Mouse (Mus musculus) erythroid progenitor cell, adult 5-6 weeks (primary cell): Measurements from ENCODE around the gene Nsmce1. TPM values are rescaled to one million over a fixed set of nuclear protein-coding genes. Genes with fewer than 3 reads are reported as not detected.

Experiments
- ATAC-seq: replicated peaks from 2 replicates; pipeline ENCODE4 v1.8.0; 2016; ENCODE audit warnings: moderate number of reproducible peaks, mild to moderate bottlenecking, moderate TSS enrichment, inconsistent platforms; ENCODE audit not compliant: poor library complexity, low FRiP score, severe bottlenecking
- total RNA-seq, 2 experiments: library from RNA; stranded (forward) in 1 of 2; stranded (reverse) in 1 of 2; fragments of 150-400 nt in 1 of 2; fragments of 186-747, 209-891 nt in 1 of 2; gene quantifications; 2 replicates each; pipeline versions ENCODE4 v1.2.3 to v1.2.4; 2015 to 2017; ENCODE audit warnings: low replicate concordance in 2 of 2

The Nsmce1 gene
- total RNA-seq, 2 experiments from 2014 or later = 36.9 to 53.6 TPM

DNA sequence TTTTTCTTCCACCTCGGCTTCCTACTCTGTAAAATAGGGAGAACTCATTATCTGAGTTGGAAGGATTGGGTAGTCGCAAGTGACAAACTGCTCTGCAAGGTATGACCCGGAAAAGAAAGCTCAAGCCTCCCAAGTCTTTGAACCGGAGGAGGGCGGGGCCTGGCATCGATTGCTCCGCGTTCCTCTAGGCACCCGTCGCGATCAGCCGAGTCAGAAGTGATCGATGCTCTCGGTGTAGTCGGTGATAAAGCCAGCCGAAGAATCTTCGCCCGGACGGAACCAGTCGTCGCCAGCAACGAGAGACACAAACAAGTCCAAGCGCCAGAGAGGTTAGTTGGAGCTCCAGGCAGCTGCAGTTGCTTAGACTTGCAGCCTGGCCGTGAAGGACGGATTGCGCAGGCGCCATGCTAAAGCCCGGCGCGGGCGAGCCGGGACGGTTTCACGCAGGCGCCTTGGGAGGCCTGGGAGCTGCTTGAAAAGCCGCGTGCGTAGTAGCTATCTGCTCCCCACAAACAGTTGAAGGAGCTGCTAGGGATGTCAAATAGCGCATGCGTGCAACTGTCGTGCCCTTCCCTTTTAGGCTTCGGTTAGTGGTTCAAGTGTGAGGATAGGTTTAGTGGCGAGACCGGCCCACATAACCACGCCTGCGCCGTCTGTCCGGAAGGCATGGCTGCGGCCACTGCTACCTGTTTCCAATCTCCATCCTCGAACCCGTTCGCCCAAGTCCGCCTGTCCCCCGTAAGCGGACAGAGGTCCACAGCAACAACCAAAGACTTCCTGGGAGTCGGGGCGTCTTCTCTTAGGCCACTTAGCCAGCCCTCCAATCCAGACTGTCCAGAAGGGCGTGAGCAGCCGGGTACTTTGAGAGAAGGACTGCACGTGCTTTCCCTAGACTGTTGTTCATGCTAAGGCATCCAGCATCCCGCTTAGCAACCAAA, 46.7 kb downstream of the Nsmce1 start, which contains the start of gene Kdm8:
Kdm8 (plus strand) TSS at position 213 of the 938 bp plus-strand sequence.
- ATAC-seq = peak; percentile 87

DNA sequence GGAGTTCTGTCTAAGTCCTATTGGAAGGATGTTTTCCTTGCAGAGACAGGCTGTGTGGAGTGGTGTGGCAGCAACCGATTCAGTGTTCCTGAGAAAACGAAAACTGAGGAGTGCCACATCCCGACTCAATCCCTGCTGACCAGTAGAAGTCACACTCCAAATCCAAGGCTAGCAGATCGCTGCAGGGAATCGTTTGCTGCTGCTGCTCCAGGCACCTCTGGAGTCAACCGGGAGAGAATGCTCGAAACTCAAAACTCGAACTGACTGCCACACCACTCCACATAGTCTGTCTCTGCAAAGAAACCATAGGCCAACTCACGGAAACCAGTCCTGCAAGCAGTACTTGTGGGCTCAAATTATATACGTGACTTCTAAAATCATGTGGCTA, 47.3 kb downstream of the Nsmce1 start:
- peak; percentile 27 for ATAC-seq

DNA sequence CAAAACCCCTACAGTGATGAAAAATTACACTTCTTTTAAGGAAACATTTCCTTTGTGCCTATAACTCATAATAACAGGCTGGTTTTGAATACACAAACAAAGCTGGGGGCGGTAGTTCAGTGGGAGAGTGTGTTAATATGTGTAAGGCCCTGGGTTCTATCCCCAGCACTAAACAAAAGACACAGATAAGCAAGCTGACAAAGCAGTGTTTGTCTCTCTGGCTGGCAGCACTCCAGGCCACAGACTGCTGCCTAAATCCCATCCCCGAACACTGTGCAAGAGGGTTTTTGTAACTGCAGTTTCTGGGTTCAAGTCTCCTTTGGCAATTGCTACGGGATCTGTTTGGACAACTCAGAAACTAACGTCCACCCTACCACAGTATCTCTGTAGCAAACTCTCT, 49.1 kb downstream of the Nsmce1 start:
- no peak for ATAC-seq

DNA sequence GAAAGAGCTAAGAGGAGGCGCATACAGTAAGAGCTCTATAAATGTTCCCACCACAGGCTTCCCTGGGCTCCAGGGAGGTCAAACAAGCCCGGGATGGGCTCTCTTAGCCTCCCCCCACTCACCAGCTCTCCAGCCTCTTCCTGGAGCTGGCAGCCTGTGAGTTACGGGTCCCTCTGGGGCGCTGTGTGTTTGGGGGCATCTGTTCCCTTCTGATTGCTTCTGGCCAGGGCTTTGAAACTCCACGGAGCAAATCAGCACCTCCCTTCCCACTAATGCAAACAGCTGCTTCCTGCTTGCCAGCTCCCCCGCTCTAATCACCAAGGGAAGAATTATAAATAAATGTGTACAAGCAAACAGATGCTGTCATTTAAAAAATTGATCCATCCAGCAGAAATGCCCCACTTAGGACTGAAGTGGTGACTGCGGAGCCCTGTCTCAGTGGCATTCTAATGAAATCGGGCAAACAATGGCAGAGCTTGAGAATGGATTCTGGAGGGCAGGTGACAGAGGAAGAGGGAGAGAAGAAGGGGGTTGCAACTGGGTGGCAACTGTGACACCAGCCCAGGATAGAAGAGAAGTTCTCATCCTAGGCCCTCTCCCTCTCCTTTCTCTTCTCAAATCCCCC, 56.6 kb downstream of the Nsmce1 start:
- ATAC-seq = no peak

DNA sequence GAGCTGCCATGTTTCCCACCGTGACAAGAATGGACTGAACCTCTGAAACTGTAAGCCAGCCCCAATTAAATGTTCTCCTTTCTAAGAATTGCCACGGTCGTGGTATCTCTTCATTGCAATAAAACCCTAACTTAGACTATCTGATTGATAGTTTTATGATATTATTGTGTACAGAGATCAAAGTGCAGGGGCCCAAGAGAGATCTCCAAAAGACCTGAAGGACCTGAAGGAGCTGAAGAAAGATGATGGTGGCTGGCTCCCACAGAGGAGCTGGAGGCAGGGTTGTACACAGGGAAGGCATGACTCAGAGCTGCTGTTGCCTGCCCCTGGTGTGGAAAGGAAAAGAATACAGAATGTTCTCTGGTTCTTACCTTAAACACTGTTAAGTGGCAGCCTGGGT, 57.5 kb downstream of the Nsmce1 start:
- no peak for ATAC-seq

DNA sequence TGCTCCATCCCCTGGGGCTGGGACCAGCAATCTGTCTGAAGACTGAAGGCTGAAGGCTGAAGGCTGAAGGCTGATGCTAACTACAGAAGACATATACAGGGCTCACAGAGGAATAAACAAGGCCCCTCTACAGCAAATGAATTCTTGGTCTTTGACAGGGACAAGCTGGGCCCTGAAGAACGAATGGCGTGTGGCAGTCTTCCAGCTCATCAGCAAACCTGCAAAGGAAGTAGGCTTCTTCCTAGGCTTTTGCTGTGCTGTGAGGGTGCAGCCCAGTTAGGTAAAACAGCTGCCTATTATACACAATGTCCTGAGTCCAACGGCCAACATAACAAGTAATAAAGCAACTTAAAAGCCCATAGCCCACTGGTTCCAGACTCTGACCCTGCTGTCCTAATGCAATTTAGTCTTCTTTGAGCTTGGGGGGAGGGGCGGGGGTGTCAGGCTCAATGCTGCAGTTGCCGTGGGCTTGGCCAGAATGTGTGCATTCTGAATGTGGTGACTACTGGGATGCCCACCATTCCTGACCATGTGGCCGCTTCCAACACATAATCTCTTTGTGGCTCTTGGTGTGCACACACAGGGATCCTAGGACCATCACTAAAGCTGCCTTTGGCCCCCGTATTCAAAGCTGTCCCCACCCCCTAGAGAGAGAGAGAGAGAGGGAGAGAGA, 61.1 kb downstream of the Nsmce1 start:
- no peak for ATAC-seq

GRCm38 (mm10) chr7:125428816-125429500, 62.4 kb downstream of the Nsmce1 start:
- ATAC-seq = peak; percentile 93

DNA sequence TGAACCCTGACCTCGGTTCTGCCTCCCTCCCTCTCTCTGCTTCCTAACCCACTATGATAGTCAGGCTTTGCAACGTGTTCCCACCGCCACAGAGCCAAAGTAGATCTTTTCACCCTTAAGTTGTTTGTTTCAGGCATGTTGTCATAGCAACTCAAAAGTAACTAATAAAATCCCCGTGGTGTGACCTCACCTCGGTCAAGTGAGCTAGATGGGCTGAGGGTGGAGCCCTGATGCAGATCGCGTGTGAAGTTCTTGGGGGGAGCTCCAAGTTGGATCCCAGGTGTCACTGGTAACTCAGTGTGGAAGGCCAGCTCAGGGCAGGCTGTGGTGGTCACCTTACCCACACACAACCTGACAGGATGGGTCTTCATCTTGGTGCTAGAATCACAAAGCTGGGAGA, 63.0 kb downstream of the Nsmce1 start:
- ATAC-seq = peak; percentile 70

DNA sequence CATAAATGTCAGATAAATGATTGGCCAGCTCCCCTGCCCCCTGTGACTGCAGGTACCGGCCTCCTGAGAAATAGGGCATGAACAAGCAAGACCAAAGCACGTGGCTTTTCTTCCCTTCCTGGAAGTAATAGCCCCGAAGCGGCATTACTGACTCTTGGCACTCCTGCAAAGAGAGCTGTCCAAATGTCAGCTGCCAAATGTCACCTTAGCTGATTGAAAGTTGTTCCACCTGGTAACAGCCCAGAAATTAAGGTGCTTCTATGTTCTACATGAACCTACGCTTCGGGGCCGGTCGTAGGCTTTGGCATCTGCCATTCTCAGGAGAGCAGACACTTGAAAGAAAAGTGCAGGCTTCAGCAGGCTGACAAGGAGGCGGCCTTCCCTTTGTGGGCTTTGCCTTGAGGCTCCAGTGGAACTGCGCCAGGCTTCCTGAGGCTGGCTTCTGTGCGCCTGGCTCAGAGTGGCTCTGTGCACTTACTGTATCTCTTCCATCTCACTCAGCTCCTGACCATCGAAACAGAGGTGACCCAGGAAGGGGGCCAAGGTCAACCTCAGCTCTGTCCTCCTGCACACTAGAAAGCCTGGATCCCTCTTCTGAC, 63.8 kb downstream of the Nsmce1 start:
- no peak for ATAC-seq

DNA sequence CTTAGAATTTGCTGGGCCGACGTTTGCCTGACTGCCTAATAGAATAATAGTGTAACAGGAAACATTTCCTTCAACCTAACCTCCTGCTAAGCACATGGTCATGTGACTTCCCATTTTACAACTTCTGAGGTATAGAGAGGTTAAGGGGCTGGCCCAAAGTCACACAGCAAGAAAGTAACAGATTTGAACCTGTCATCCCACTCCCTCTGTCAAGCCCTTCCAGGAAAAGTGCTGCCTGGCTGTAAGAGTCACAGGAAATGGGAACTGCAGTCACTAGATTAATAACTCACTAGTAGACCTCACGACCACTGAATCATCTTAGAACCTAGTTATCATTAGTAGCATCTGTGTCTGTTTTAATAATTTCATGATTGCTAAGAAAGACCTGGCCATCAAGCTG, 68.3 kb downstream of the Nsmce1 start:
- ATAC-seq = no peak

DNA sequence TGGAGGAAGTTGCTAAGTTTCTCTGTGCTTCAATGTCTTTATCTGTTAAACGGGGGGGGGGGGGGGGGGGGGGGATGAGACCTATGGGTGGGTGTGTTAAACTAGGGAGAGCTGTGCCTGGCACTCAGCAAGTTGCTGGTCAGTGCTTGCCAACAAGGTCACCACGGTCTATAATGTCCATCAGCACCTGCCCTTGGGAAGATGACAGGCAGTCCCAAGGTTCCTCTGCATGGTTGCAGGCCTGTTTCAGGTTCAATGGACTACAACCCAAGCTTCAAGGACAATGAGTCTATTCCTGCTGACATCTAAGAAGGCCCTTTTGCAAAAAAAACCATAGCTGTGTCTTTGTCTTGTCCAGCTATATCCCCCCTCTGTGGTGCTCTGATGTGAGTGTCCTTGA, 69.5 kb downstream of the Nsmce1 start:
- ATAC-seq = no peak

DNA sequence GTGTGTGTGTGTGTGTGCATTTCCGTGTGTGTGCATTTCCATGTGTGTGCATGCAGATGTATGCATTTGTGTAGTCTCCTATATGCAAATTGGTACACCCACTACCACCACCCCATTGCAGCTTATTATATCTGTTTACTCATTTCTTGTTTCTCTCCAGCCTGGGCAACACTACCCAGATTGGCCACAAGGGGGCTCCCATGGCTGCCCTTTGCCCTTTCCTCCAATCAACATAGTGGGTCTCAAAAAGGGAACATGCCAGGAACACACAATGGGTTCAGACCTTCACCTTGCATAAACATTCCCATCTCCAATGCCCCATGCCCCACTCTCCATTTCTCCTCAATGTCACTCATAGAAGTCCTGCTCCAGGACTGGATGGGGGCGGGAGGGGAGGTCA, 71.2 kb downstream of the Nsmce1 start:
- peak; percentile 73 for ATAC-seq

DNA sequence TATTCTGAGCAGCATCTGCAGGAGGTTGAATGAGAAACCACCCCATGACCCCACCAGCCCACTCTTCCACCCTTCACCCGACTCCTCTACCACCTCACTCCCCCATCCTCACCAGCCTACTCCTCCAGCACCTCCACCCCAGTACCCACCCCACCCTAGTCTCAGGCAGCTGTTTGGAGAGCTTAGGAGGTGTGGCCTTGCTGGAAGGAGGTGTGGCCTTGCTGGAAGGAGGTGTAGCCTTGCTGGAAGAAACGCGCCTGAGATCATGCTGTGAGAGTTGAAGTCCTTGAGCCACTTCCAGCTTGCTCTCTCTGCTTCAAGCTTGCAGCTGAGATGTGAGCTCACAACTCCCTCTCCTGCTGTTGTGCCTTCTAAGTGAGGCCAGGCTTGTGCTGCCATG, 73.0 kb downstream of the Nsmce1 start:
- no peak; the same call in 1 of the 2 replicates for ATAC-seq

Other genes starting within 250 kb of the Nsmce1 start
- 1.3 and 2.2 TPM in 2 replicates for gene Kdm8, start 46.9 kb downstream of the Nsmce1 start, total RNA-seq (2015; ENCODE audit: low replicate concordance)
- 1.3 and 3.9 TPM in 2 replicates for gene Kdm8, start 46.9 kb downstream of the Nsmce1 start, total RNA-seq (2017; ENCODE audit: low replicate concordance)
- 0.84 and 2.2 TPM in 2 replicates for gene Il4ra, start 60.5 kb upstream of the Nsmce1 start, total RNA-seq (2015; ENCODE audit: low replicate concordance)
- gene Il4ra, start 60.5 kb upstream of the Nsmce1 start, total RNA-seq (2017; ENCODE audit: low replicate concordance) = 3.3 and 5.7 TPM in 2 replicates
- gene Il21r, start 111.8 kb upstream of the Nsmce1 start, total RNA-seq (2015; ENCODE audit: low replicate concordance) = 1.7 and 1.8 TPM in 2 replicates
- gene Il21r, start 111.8 kb upstream of the Nsmce1 start, total RNA-seq (2017; ENCODE audit: low replicate concordance) = 2.2 and 2.7 TPM in 2 replicates
- 6.1 and 11.3 TPM in 2 replicates for gene Gtf3c1, start 216.2 kb upstream of the Nsmce1 start, total RNA-seq (2015; ENCODE audit: low replicate concordance)
- gene Gtf3c1, start 216.2 kb upstream of the Nsmce1 start, total RNA-seq (2017; ENCODE audit: low replicate concordance) = 18.6 and 47.6 TPM in 2 replicates
- gene D430042O09Rik, start 216.3 kb upstream of the Nsmce1 start, total RNA-seq (2015; ENCODE audit: low replicate concordance) = 5.9 and 15.1 TPM in 2 replicates
- 4.7 and 9.5 TPM in 2 replicates for gene D430042O09Rik, start 216.3 kb upstream of the Nsmce1 start, total RNA-seq (2017; ENCODE audit: low replicate concordance)